Mouse (Mus musculus) gastrocnemius, postnatal 4 days (tissue): Measurements from ENCODE around the gene Sap30l. TPM values are rescaled to one million over a fixed set of nuclear protein-coding genes. Genes with fewer than 3 reads are reported as not detected.

Experiments
- total RNA-seq, 2 experiments: library from RNA; stranded (reverse); gene quantifications; 2 replicates each; pipeline ENCODE4 v1.2.3; 2021

Gene Sap30l
- total RNA-seq, 2 experiments from 2014 or later = 33.5 to 33.9 TPM

Other genes with a start within 250 kb of the Sap30l start
- 10 to 100 TPM; 16.9 to 18.8 TPM for gene Galnt10, start 156.2 kb upstream of the Sap30l start, total RNA-seq
- gene Hand1, start 31.2 kb downstream of the Sap30l start, total RNA-seq = not detected
- 10 to 100 TPM; 92.7 to 95.0 TPM for gene Larp1, start 207.4 kb downstream of the Sap30l start, total RNA-seq